Mouse (Mus musculus): ENCODE results near the gene Wdhd1.

Wdhd1 gene

GRCm38 (mm10) chr14:47218766-47219606, 57.7 kb downstream of the Wdhd1 start:
- DNase-seq = no peak

DNA sequence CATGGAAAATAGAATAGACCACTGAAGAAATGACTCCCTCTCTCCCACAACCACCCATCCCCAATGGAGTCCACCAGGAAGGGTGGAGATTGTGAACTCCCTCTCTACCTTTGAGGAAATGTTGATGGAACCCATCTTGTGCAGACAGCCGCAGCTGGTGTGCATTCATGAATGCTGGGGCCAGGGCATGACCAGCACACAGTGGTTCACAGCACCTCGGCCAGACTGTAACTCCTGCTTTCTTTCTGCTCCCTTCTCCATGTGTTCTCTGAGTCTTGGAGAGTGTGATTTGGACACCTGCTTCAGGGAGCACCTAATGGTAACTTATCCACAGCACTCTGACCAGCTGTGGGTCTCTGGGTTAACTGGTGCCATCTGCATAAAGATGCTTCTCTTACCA, 60.1 kb downstream of the Wdhd1 start:
- no peak for DNase-seq

GRCm38 (mm10) chr14:47214367-47214766, 62.3 kb downstream of the Wdhd1 start:
- no peak for DNase-seq

- no peak for DNase-seq
Measured at GRCm38 (mm10) chr14:47213305-47213704, 63.4 kb downstream of the Wdhd1 start.

GRCm38 (mm10) chr14:47209669-47210164, 66.9 kb downstream of the Wdhd1 start:
- no peak for DNase-seq

DNA sequence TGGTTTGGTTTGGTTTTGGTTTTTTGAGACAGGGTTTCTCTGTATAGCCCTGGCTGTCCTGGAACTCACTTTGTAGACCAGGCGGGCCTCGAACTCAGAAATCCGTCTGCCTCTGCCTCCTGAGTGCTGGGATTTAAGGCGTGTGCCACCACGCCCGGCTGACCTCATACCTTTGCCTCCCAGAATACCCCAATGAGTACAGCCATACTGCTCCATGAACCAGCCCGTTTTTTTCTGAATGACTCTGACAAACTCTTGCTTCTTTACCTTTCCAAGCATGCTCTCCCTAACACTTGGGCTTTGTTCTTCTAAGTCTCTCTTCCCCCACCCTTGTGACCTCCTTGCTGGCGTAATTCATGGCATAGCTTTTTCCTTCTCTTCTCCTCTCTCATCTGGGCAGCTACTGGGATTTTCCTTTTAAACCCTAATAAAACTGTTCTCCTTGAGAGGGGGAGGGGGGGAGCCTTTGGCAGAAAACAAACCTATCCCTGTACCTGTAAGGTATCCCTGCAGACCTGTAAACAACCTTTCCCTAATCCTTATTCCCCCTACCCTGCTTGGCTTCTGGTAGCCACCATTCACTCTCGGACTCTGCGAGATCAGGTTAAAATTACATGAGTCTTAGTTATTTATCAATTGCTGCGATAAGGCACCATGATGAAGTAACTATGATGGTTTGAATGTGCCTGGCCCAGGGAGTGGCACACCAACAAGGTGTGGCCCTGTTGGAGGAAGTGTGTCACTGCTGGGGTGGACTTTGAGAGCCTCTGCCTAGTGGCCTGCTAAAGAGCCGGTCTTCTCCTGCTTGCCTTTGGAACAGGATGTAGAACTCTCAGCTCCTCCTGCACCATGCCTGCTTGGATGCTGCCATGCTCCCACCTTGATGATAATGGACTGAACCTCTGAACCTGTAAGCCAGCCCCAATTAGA, 67.8 kb downstream of the Wdhd1 start:
- no peak for DNase-seq

DNA sequence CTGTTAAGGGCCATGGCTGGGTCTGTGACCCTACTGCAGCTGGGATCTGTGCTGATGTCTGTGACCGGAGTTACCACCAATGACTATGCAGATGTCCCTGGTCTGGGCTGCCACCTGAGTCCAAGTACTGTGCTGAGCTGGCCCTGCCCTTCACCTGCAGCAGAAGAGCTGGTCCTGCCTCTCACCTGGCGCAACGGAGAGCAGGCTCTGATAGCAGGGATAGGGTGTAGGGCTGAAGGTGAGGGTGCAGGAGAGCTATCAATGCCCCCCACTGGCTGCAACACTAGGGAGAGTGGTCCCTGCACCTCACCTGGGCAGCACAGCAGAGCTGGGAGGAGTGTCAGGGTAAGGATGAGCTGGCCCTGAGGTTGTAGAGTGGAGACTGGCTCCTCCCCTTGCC, 70.1 kb downstream of the Wdhd1 start:
- no peak for DNase-seq

DNA sequence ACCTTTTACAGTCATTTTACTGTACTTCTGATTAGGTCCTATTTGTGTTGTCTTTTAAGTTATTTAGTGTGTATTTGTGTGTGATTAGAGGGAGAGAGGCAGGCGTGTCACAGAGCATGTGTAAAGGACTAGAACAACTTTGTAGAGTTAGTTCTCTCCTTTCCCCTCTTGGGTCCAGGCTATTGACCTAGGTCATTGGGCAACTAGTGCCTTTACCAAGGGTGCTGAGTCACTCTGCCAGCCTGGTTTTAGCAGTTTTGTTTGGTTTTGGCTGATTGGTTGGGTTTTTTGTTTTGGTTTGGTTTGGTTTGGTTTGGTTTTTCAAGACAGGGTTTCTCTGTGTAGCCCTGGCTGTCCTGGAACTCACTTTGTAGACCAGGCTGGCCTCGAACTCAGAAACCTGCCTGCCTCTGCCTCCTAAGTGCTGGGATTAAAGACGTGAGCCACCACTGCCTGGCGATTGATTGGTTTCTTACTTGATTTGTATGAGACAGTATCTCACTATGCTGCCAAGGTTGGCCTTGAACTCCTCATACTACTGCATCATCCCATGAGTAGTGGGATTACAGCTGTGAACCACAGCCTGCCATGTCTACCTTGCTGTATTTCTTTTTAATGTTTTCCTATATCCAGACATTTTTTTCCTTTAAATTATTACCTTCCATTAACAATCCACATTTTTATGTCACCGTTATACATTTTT, 71.2 kb downstream of the Wdhd1 start:
- no peak for DNase-seq

- no peak for DNase-seq
Measured at GRCm38 (mm10) chr14:47197340-47197739, 79.3 kb downstream of the Wdhd1 start.

DNA sequence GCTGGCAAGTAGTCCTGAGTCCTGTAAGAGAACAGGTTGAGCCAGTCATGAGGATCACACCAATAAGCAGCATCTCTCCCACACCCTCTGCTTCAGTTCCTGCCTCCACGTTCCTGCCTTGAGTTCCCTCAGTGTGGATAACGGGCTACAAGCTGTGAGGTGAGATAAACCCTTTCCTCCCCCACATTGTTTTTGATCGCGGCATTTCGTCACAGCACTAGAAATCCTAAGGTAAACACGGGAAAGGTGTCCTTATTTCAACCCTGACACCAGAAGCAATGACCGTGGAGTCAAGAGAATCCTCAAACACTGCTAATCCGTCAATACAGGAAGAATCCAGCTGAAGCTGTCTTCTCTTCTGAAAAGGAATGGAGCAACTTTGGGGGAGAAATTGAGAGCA, 79.9 kb downstream of the Wdhd1 start:
- no peak for DNase-seq

DNA sequence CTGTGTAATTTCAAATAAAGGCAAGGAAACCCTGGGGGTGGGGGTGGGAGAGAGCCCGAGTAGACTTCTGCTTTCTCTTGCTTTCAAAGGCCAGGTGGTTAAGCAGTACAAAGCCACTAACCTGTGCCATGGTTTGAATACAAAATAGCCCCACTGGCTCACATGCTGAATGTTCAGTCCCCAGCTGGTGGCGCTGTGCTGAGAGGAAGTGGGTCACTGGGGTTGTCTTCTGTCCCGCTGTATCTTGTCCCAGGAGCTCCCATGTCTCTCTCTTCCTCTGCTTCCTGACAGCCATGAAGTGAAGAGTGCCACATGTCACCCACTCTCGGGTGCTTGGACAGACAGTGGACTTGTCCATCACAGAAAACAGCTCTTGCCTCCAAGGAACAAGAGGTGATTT, 82.6 kb downstream of the Wdhd1 start:
- DNase-seq = no peak

DNA sequence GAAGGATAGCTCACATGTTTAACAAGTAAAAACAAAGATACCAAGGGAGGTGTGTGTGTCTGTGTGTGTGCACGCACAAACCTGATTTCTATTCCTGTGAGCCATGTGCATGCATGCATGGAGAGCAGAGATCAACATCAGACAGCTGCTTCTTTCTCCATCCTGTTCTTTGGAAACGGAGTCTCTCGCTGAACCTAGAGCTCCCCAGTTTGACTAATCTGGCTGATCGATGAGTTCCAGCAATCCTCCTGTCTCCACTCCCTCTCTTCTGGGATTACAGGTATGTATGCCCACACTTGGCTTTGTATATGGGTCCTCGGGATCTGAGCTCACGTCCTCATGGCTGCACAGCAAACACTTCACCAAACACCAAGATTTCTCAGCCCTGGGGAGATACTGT, 83.2 kb downstream of the Wdhd1 start:
- no peak for DNase-seq

- no peak for DNase-seq
Measured at GRCm38 (mm10) chr14:47191861-47192260, 84.8 kb downstream of the Wdhd1 start.

Measured in cerebellum, adult 9-11 months (tissue).